Mouse (Mus musculus) right cerebral cortex, adult 2 months (tissue): ENCODE measurements at regions not wholly inside any gene's neighbourhood (a gene's known extent, or its start where the extent isn't known, plus 50 kb on each side); places are given as distances from the start of the nearest gene placed in this dataset.
A peak's percentile ranks its signal among the peaks of the same experiment; 100 is the strongest.
"Not testable (repeated sequence)": the region's sequence is repeated elsewhere in the genome, so short reads cannot be mapped to it uniquely, and the experiment has no call there.

Experiments used
- DNase-seq, 2 experiments: peaks; one replicate each; pipeline ENCODE4 v3.0.0; 2021 to 2022; ENCODE audit warnings: low spot score in 2 of 2

DNA sequence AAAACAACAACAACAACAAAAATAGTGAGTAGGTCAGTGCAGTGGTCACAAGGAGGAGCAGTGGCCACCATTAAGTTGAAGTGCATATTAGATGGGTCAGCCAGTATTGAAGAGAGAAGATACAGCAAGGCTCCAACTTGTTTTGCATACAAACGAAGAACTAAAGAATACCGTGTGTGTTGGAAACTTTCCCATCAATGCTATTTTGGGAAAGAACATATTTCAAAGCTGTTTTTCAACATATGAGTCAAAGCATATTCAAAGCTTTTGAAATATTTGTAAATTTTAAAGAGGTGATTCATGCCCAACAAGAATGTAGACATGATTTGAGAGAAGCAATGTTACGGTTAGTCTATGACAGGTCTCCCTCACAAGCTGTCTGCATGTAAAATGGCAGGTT, 157.9 kb upstream of the Fer start:
- DNase-seq = no peak

DNA sequence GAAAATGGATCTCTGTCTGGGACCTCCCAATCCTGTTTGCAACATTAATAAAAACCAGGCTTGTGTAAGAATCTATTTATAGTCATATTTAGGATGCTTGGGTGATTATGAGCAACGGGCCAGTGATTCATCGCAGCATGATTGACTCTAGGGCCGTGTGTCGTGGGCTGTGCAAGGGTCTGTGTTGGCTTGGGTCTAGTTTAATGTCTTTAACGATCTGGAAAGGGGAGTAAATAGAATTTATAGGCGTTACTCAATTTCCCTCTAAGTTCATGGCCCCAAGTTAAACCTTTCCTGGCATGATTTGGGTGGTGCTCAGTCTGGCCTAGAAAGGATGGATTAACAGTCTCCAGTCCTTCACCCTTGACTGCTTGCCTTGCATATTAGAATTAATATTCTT, 149.9 kb upstream of the Fer start:
- DNase-seq = no peak

DNA sequence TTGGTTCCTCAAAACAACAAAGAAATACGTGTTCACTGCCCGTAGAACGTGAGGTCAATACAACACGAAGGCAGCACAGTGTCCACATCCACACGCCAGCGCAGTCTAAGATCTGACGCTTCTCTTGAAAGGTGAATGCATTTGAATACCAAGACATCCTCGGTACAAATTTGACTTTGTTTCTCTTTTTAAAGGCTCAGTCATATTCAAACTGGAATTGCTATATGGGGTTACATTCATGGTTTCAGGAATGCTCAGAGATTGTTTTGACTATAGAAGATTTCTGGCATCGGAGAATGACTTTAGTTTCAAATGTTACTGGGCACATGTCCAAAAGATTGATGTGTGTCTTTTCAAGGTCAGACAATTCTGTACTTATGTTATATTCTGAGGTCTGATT, 147.2 kb upstream of the Fer start:
- no peak for DNase-seq

DNA sequence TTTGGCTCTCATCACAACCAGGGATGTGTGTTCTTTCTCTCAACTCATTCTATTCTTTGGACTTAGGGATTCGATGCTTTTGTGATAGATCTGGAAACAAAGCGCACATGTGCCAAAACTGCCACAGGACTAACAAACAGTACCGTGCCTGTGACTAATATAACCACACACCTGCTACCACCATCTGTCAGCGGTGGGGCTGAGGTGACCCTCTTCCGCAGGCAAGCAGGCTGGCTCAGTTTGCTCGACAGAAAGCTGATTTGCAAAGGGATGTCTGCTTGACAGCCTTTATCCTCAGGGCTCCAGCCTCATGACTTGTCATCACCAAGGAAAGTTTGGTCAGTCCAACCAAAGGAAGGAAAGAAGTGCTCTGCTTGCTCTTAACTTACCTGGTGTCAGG, 146.7 kb upstream of the Fer start:
- no peak for DNase-seq

DNA sequence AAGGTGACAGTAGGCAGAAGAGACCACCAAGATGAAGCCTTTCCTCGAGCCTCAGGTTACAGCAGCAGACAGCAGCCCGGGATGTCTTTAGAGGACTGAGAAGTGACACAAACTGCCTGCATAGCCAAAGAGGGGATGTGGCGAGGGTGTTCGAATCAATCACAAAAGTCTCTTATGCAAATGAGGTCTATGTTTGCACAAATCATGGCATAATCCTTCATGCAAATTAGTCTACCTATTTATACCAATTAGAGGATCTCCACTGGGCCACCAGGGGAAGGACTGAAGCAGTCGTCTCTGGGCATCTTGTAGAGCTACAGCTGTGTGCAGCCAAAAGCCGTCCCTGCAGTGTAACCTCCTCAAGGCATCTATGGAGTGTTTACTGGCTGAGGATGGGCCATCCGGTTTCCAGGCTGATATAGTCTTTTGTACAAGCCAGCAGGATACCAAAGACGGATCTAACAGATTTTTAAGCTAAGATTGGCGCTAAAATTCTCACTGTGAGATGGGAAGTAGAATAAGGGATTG, 145.7 kb upstream of the Fer start:
- DNase-seq = no peak

- DNase-seq = no peak
These were observed 143.7 kb upstream of the Fer start for GRCm38 (mm10) chr17:63718972-63719715.

DNA sequence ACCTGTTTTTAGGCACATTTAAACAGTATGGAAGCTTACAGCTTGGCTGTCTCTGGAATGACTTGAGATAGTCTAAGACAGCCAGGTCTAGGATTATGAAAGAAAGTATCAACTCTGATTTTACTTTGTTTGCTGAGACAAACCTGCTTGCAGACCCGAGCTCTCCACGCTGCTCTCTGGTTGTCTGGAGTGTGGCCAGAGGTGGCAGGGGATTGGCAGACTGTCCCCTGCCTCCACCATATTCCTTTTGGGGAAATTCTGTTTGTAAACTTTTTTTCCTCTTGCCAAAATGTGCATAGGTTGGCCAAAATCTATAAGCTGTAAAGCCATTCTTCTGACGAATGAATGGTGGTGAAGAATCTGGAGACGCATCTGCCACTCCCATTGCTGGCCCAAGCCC, 143.1 kb upstream of the Fer start:
- DNase-seq = no peak

GRCm38 (mm10) chr17:63720883-63721282, 142.0 kb upstream of the Fer start:
- DNase-seq = no peak

DNA sequence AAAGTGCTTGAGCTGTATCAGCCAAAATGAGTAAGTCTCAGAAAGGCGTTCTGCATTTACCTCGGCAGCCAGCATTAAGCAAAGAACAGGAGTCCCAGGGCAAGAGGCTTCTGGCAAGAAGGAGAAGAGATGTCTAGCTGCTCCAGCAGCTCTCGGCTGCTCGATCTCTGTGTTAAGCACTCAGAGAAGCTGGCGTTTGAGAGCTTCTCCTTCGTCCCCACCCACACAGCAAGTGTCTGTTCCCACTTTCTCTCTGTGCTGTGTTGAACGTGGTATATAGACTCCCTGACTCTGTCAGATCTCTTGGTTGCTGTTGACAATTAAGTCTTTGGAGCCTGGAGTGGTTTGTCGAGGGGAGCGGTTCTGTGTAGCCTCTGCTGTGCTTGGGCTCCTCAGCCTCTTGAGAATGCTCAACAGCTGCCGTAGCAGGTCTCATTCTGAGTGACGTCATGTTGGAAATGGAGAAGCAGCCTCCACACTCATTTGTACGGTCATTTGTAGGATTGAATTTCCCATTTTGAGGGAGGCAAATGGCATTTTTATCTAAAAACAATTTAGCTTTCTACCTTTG, 140.3 kb upstream of the Fer start:
- peak; percentile 39 to 59 for DNase-seq

GRCm38 (mm10) chr17:63738206-63738605, 124.7 kb upstream of the Fer start:
- DNase-seq = no peak

DNA sequence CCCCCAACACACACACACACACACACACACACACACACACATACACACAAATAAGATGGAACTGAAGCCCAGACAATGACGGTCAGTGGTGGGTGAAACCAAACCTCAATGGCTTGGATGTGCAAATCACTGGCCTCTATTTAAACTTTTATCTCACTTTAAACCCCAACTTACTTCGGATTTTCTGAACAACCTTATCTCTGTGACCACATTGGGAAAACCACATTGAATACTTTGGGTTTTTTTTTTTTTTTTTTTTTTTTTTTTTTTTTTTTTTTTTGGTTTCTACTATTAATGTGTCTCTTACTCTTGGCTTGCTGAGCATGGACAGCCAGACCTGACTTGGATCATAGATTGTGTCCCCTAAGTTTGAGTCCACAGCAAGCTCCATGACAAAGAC, 123.2 kb upstream of the Fer start:
- no peak for DNase-seq

DNA sequence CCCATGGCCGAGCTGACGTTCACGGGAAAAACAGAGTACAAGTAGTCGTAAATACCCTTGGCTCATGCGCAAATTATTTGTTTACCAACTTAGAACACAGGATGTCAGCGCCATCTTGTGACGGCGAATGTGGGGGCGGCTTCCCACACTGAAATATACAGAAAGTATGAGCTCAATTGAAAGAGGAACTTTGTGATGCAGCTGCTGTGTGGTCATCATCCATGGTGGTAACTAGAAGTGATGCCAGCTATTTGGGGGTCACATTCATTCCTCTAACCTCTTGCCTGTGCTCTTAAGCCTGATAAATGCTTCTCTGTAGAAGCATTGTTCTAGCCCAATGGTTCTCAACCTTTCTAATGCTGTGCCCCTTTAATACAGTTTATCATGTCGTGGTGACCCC, 113.6 kb upstream of the Fer start:
- not testable (repeated sequence) for DNase-seq

GRCm38 (mm10) chr17:63754399-63754798, 108.5 kb upstream of the Fer start:
- DNase-seq = no peak

DNA sequence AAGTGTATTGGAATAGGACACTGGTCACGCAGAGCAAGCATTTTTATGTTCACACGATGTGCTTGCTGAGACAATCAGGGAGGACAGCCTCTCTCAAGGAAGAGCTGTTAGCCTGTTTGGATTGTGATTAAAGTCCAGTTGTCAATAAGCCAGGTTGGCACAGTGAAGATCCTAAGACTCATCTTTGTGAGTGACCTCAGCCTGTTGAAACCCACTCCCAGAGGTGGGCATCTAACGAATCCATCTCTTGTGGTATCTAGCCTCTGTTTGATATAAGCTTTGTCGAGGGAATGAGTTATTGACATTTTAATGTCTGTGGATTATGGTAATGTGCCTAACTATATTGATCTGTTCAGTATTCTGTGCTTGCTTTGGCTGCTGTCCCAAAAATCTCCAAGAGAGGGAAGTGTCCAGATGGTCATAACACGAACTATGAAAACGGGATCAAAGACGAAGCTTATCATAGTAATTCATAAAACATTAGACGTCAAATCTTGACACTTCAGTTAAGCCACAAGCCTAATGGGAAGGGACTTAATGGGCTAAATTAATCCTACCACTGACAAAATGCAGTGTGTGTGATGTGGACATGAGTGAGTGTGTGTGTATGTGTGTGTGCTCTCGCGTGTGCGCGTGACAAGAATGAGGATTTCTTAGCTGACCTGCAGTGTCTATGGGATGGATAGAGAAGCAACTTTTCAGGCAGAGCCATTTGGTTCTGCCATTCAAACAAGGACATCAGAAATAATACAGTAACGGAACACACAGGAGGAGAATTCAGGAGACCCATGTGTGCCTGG, 104.8 kb upstream of the Fer start:
- no peak for DNase-seq

GRCm38 (mm10) chr17:63758817-63759404, 104.0 kb upstream of the Fer start:
- DNase-seq = no peak

- DNase-seq = no peak
These were observed 101.8 kb upstream of the Fer start for GRCm38 (mm10) chr17:63761058-63761457.

- no peak for DNase-seq
These were observed 91.8 kb upstream of the Fer start for GRCm38 (mm10) chr17:63771111-63771510.

DNA sequence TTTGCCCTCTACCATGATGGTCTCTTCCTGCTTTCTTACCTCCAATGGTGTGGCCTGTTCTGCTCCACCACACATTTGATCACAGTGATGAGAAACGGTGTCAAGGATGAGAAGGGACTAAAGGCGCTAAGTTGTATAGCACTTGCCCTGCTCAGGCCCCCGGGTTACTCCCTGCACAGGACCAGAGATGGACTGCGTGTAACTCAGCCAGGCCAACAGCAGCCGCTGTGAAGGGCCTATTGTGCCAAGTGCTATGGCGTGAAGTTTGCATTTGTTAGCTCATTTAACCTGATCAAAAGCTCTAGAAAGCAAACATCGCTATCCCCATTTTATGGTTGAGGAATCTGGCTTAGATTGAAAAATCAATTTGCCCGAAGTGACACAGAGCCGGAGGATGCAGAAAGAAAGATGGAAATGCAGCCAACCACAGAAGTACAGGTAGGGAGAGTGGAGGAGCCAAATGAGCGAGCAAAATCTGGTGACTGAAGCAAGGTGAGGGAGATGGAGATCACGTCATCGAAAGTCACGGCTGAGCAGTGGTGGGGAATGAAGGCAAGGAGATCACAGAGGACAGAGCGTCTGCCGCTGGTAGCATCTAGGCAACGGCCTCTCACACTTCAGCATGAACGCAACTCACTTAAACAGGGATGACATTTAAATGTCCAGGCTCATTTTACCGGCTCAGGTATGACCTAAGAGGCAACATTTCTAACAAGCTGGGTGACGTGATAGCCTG, 78.3 kb upstream of the Fer start:
- no peak for DNase-seq

- no peak for DNase-seq
These were observed 76.4 kb upstream of the Fer start for GRCm38 (mm10) chr17:63786444-63786843.

GRCm38 (mm10) chr17:63794352-63794751, 68.5 kb upstream of the Fer start:
- DNase-seq = no peak

GRCm38 (mm10) chr17:63798381-63798780, 64.5 kb upstream of the Fer start:
- no peak for DNase-seq
